Mouse (Mus musculus): ENCODE data around the gene Fstl4. TPM values are rescaled to one million over a fixed set of nuclear protein-coding genes. Genes with fewer than 3 reads are reported as not detected.
A peak's percentile ranks its signal among the peaks of the same experiment; 100 is the strongest.

Fstl4 gene
- polyA plus RNA-seq, 1 experiment from 2014 or later: not detected

GRCm38 (mm10) chr11:53025686-53026085, 261.3 kb downstream of the Fstl4 start:
- ChIA-PET CTCF (no interaction called here), POLR2A (interaction anchor here (0.6 kb wide), 1 partner anchor 64 kb away, joined by 3 read pairs; no protein-coding TSS in a partner anchor)
- in situ Hi-C loops (cut with MboI; ENCODE audit: low pct_unique_long_range_greater_than_20kb): loop anchor here (10.0 kb wide), 1 partner anchor 501 kb away; no protein-coding TSS in a partner anchor
- ATAC-seq (no peak), DNase-seq (ENCODE audit: low read depth, low spot score) (no peak)
- TF ChIP-seq CTCF (IDR thresholded peaks at IDR 0.05): no peak
- peaks cover 34% of the 10 kb centered on the region for H3K27me3 ChIP-seq

- ChIA-PET POLR2A (no interaction called here), CTCF (interaction anchor here (0.8 to 1.5 kb wide), 2 partner anchors 21 to 22 kb away, joined by 3 read pairs; no protein-coding TSS in a partner anchor)
- peaks cover 34% of the 10 kb centered on the region for H3K27me3 ChIP-seq
- TF ChIP-seq CTCF (IDR thresholded peaks at IDR 0.05): no peak
- in situ Hi-C loops (cut with MboI; ENCODE audit: low pct_unique_long_range_greater_than_20kb): loop anchor here (10.0 kb wide), 1 partner anchor 504 kb away; no protein-coding TSS in a partner anchor
- ATAC-seq: no peak
- DNase-seq (ENCODE audit: low read depth, low spot score): no peak
These were observed 264.2 kb downstream of the Fstl4 start for GRCm38 (mm10) chr11:53028421-53029168.

GRCm38 (mm10) chr11:53031777-53032176, 267.3 kb downstream of the Fstl4 start:
- ChIA-PET POLR2A (no interaction called here), CTCF (interaction anchor here (1.9 to 2.0 kb wide), 2 partner anchors 23 to 610 kb away, joined by 5 to 9 read pairs; no protein-coding TSS in a partner anchor)
- no peak for DNase-seq (ENCODE audit: low read depth, low spot score)
- ATAC-seq: no peak
- H3K27me3 ChIP-seq: peaks cover 30% of the 10 kb centered on the region
- TF ChIP-seq CTCF (IDR thresholded peaks at IDR 0.05): no peak
- in situ Hi-C loops (cut with MboI; ENCODE audit: low pct_unique_long_range_greater_than_20kb): loop anchor here (5.0 kb wide), 1 partner anchor 609 kb away; no protein-coding TSS in a partner anchor

- DNase-seq (ENCODE audit: low read depth, low spot score): no peak
- peaks cover 31% of the 10 kb centered on the region for H3K27me3 ChIP-seq
- in situ Hi-C loops (cut with MboI; ENCODE audit: low pct_unique_long_range_greater_than_20kb): loop anchor here (5.0 kb wide), 1 partner anchor 610 kb away; no protein-coding TSS in a partner anchor
- CTCF ChIA-PET: interaction anchor here (0.8 to 2.0 kb wide), 3 partner anchors 22 to 611 kb away, joined by 4 to 9 read pairs (median 5); no protein-coding TSS in a partner anchor
- POLR2A ChIA-PET: no interaction called here
- TF ChIP-seq CTCF (IDR thresholded peaks at IDR 0.05): peak; percentile 85
- ATAC-seq: peak; percentile 39
These were observed 267.9 kb downstream of the Fstl4 start for GRCm38 (mm10) chr11:53032336-53032735.

- in situ Hi-C loops (cut with MboI; ENCODE audit: low pct_unique_long_range_greater_than_20kb): no loop called here
- no peak for DNase-seq (ENCODE audit: low read depth, low spot score)
- no peak for TF ChIP-seq CTCF (IDR thresholded peaks at IDR 0.05)
- H3K27me3 ChIP-seq: peaks cover 44% of the 10 kb centered on the region
- CTCF ChIA-PET: interaction anchor here (2.0 kb wide), 1 partner anchor 219 kb away, joined by 4 read pairs; no protein-coding TSS in a partner anchor
- ATAC-seq: no peak
- POLR2A ChIA-PET: no interaction called here
These were observed 271.0 kb downstream of the Fstl4 start for GRCm38 (mm10) chr11:53035414-53035813.

- ChIA-PET CTCF (no interaction called here), POLR2A (no interaction called here)
- TF ChIP-seq CTCF (IDR thresholded peaks at IDR 0.05): no peak
- DNase-seq (ENCODE audit: low read depth, low spot score) (no peak), ATAC-seq (no peak)
- in situ Hi-C loops (cut with MboI; ENCODE audit: low pct_unique_long_range_greater_than_20kb): no loop called here
- peaks cover 21% of the 10 kb centered on the region for H3K27me3 ChIP-seq
These were observed 282.4 kb downstream of the Fstl4 start for GRCm38 (mm10) chr11:53046850-53047249.

- ChIA-PET POLR2A (no interaction called here), CTCF (interaction anchor here (1.6 kb wide), 1 partner anchor 21 kb away, joined by 5 read pairs; no protein-coding TSS in a partner anchor)
- DNase-seq (ENCODE audit: low read depth, low spot score) (no peak), ATAC-seq (no peak)
- peaks cover 35% of the 10 kb centered on the region for H3K27me3 ChIP-seq
- in situ Hi-C loops (cut with MboI; ENCODE audit: low pct_unique_long_range_greater_than_20kb): no loop called here
- no peak for TF ChIP-seq CTCF (IDR thresholded peaks at IDR 0.05)
These were observed 289.7 kb downstream of the Fstl4 start for GRCm38 (mm10) chr11:53054151-53054550.

GRCm38 (mm10) chr11:53055896-53056295, 291.5 kb downstream of the Fstl4 start:
- CTCF ChIA-PET: no interaction called here

GRCm38 (mm10) chr11:53056781-53057180, 292.3 kb downstream of the Fstl4 start:
- TF ChIP-seq CTCF (IDR thresholded peaks at IDR 0.05): no peak
- POLR2A ChIA-PET: no interaction called here

More at GRCm38 (mm10) chr11:53055896-53056295, 291.5 kb downstream of the Fstl4 start:
- in situ Hi-C loops (cut with MboI; ENCODE audit: low pct_unique_long_range_greater_than_20kb): no loop called here
- ATAC-seq (no peak), DNase-seq (ENCODE audit: low read depth, low spot score) (no peak)
- POLR2A ChIA-PET: no interaction called here
- no peak for TF ChIP-seq CTCF (IDR thresholded peaks at IDR 0.05)
- peaks cover 48% of the 10 kb centered on the region for H3K27me3 ChIP-seq

GRCm38 (mm10) chr11:53057821-53058553, 293.6 kb downstream of the Fstl4 start:
- in situ Hi-C loops (cut with MboI; ENCODE audit: low pct_unique_long_range_greater_than_20kb): no loop called here
- ATAC-seq (no peak), DNase-seq (ENCODE audit: low read depth, low spot score) (no peak)
- POLR2A ChIA-PET: no interaction called here
- TF ChIP-seq CTCF (IDR thresholded peaks at IDR 0.05): no peak
- peaks cover 43% of the 10 kb centered on the region for H3K27me3 ChIP-seq
- CTCF ChIA-PET: no interaction called here

More at GRCm38 (mm10) chr11:53056781-53057180, 292.3 kb downstream of the Fstl4 start:
- in situ Hi-C loops (cut with MboI; ENCODE audit: low pct_unique_long_range_greater_than_20kb): no loop called here
- CTCF ChIA-PET: no interaction called here
- DNase-seq (ENCODE audit: low read depth, low spot score) (no peak), ATAC-seq (no peak)
- H3K27me3 ChIP-seq: peaks cover 52% of the 10 kb centered on the region
